9 mouse cellular contexts compared by ENCODE assay signal in genomic region chr12:80273020-80273686, GRCm38 (mm10). TPM values are rescaled to one million over a fixed set of nuclear protein-coding genes. Genes with fewer than 3 reads are reported as not detected.
DNase-seq lines count a peak whose midpoint lies in the region; ATAC-seq and TF ChIP-seq lines count a peak whose summit lies in the region.
"Had no signal": no experiment of that assay in that cellular context is flagged by ENCODE, and none has a peak within 500 bp of the region (broad histone marks: within the 10 kb centered on the region; RNA-seq: fewer than 3 reads in every experiment).

No protein-coding gene starts in this region.

- H3K27me3 ChIP-seq in heart, embryonic 12.5 days (replicated peaks) = no peaks in the 10 kb centered on the region
- no peaks in the 10 kb centered on the region for H3K27me3 ChIP-seq in cerebellum, adult 2 months (ENCODE audit: control insufficient read depth, insufficient read depth, low read length)
- H3K27me3 ChIP-seq in hindbrain, embryonic 10.5 days (ENCODE audit: insufficient read depth, poor library complexity, severe bottlenecking) = no peaks in the 10 kb centered on the region
- no peaks in the 10 kb centered on the region for H3K27me3 ChIP-seq in lung, embryonic 14.5 days (ENCODE audit: insufficient read depth, low read length)

- no peak for TF ChIP-seq CTCF in cerebellum, adult 2 months (IDR thresholded peaks at IDR 0.05; ENCODE audit: borderline replicate concordance, insufficient read depth, low read depth, low read length)
- no peak for TF ChIP-seq CTCF in lung, embryonic 14.5 days (IDR thresholded peaks at IDR 0.05; ENCODE audit: low read depth)

- H3K9ac ChIP-seq in heart, embryonic 12.5 days = no peak overlapping the region
- no peak overlapping the region for H3K9ac ChIP-seq in lung, embryonic 14.5 days

- H3K36me3 ChIP-seq in heart, embryonic 12.5 days = no peaks in the 10 kb centered on the region
- H3K36me3 ChIP-seq in hindbrain, embryonic 10.5 days = no peaks in the 10 kb centered on the region
- no peaks in the 10 kb centered on the region for H3K36me3 ChIP-seq in lung, embryonic 14.5 days (ENCODE audit: insufficient read depth)
- H3K36me3 ChIP-seq: G1E had no signal

- no peak for ATAC-seq in heart, embryonic 12.5 days (ENCODE audit: insufficient number of reproducible peaks, low FRiP score)
- no peak for ATAC-seq in lung, embryonic 14.5 days (ENCODE audit: insufficient read depth)

- DNase-seq in heart, postnatal 36 days = no peak
- peak; percentile 40 to 58 for DNase-seq in cerebellum, adult 2 months
- DNase-seq in hindbrain, embryonic 10.5 days (ENCODE audit: low spot score) = peak; percentile 81
- DNase-seq in large intestine, adult 2 months (ENCODE audit: low read depth, low spot score) = peak; percentile 48
- DNase-seq in lung, embryonic 14.5 days = peak; percentile 41
- peak; percentile 62 to 69 for DNase-seq in right cerebral cortex, postnatal 10 days (ENCODE audit: low spot score in 2 of 2)
- DNase-seq in frontal cortex, postnatal 14 days (ENCODE audit: low spot score in 2 of 2) = no peak

- H3K4me2 ChIP-seq in heart, embryonic 12.5 days = peak overlapping the region; percentile 36
- 0 out of 2 replicates have a peak overlapping the region, but pooled peaks have one; percentile 21 for H3K4me2 ChIP-seq in lung, embryonic 14.5 days

- no peak overlapping the region for H3K4me3 ChIP-seq in heart, embryonic 12.5 days
- H3K4me3 ChIP-seq in cerebellum, adult 2 months (replicated peaks; ENCODE audit: insufficient read depth, low read depth, low read length) = peak overlapping the region; percentile 27
- peak overlapping the region; percentile 25 for H3K4me3 ChIP-seq in hindbrain, embryonic 10.5 days
- H3K4me3 ChIP-seq in lung, embryonic 14.5 days (ENCODE audit: low read depth, low read length) = no peak overlapping the region

- H3K4me1 ChIP-seq in heart, embryonic 12.5 days (replicated peaks) = peaks cover 47% of the 10 kb centered on the region
- H3K4me1 ChIP-seq in cerebellum, adult 2 months (ENCODE audit: control insufficient read depth, insufficient read depth, low read length) = no peaks in the 10 kb centered on the region
- H3K4me1 ChIP-seq in hindbrain, embryonic 10.5 days (replicated peaks) = peaks cover 32% of the 10 kb centered on the region
- H3K4me1 ChIP-seq in lung, embryonic 14.5 days (ENCODE audit: insufficient read depth) = peaks cover 13% of the 10 kb centered on the region; the same call in 1 of the 2 replicates

- TF ChIP-seq POLR2A in cerebellum, adult 2 months (IDR thresholded peaks at IDR 0.05; ENCODE audit: borderline replicate concordance, insufficient read depth, low read length) = no peak

- H3K27ac ChIP-seq in heart, embryonic 12.5 days (ENCODE audit: poor library complexity, severe bottlenecking) = no peak overlapping the region
- H3K27ac ChIP-seq in cerebellum, adult 2 months (ENCODE audit: insufficient read depth, low read length) = no peak overlapping the region
- H3K27ac ChIP-seq in hindbrain, embryonic 10.5 days = peak overlapping the region; percentile 76
- H3K27ac ChIP-seq in lung, embryonic 14.5 days (ENCODE audit: low read depth) = no peak overlapping the region

- intact Hi-C loops in heart, postnatal 36 days (cut with DNase I) = loop anchor here (5.0 kb wide), 1 partner anchor 99 kb away; no protein-coding TSS in a partner anchor

- no peaks in the 10 kb centered on the region for H3K9me3 ChIP-seq in heart, embryonic 12.5 days (replicated peaks)
- H3K9me3 ChIP-seq in hindbrain, embryonic 10.5 days = no peaks in the 10 kb centered on the region
- H3K9me3 ChIP-seq in lung, embryonic 14.5 days (ENCODE audit: low read depth, low read length) = no peaks in the 10 kb centered on the region
- H3K9me3 ChIP-seq: G1E had no signal

- 32% methylated on average over 10 of the region's 10 CpGs for WGBS in heart, embryonic 12.5 days
- WGBS in cerebellum, adult 2 months = 31% methylated on average over 10 of the region's 10 CpGs
- 19% methylated on average over 10 of the region's 10 CpGs for WGBS in hindbrain, embryonic 10.5 days
- 23% methylated on average over 10 of the region's 10 CpGs for WGBS in large intestine, adult 2 months
- WGBS in lung, embryonic 14.5 days = 27% methylated on average over 10 of the region's 10 CpGs

RNA-seq across cellular contexts. Expression of gene Actn1, which starts 13.0 kb away (rescaled TPM):
- polyA plus RNA-seq in heart, embryonic 12.5 days (2016; fragmentation: Nextera tagmentation; extraction: Ambion mirVana) = 63.6 and 65.0 TPM in 2 replicates
- 10 to 100 TPM; 33.4 to 38.9 TPM for total RNA-seq in heart, postnatal 36 days (2021)
- 30.0 and 35.4 TPM in 2 replicates for polyA plus RNA-seq in cerebellum, adult 2 months (2012; rRNA removed)
- polyA plus RNA-seq in hindbrain, embryonic 10.5 days (2016; fragmentation: Nextera tagmentation; extraction: Ambion mirVana) = 24.1 and 27.6 TPM in 2 replicates
- polyA plus RNA-seq in large intestine, adult 2 months (2012; rRNA removed) = 97.4 and 98.8 TPM in 2 replicates
- 71.9 and 86.2 TPM in 2 replicates for polyA plus RNA-seq in lung, embryonic 14.5 days (2014; fragmentation: Nextera tagmentation; extraction: Ambion mirVana)

Comparison
In these comparisons a context has a peak if more than half of its experiments do, and no peak if none do; other contexts are left out.
1. H3K4me3 ChIP-seq: peak in cerebellum, adult 2 months (single experiment) and hindbrain, embryonic 10.5 days (single experiment); none in heart, embryonic 12.5 days (single experiment) and lung, embryonic 14.5 days (single experiment).
2. DNase-seq: peak in cerebellum, adult 2 months (2 of 2), hindbrain, embryonic 10.5 days (single experiment), large intestine, adult 2 months (single experiment), lung, embryonic 14.5 days (single experiment) and right cerebral cortex, postnatal 10 days (2 of 2); none in heart, postnatal 36 days (0 of 2) and frontal cortex, postnatal 14 days (0 of 2).